Mouse (Mus musculus) mouse trophoblast stem cell (cell line): ENCODE data around the gene Retnla.
"Not testable (repeated sequence)": the region's sequence is repeated elsewhere in the genome, so short reads cannot be mapped to it uniquely, and the experiment has no call there.

Experiments
- in situ Hi-C, 2 experiments: fragments of 300-500 bp; cut with MseI, MboI; formaldehyde crosslinking; loops; 2 replicates in 1 of 2; 3 replicates in 1 of 2; pipeline ENCODE4 v1.15.1; 2025

Retnla gene

GRCm38 (mm10) chr16:48842266-48842665, at the start of gene Retnla:
Gene Retnla (plus strand): TSS chr16:48842551.
- in situ Hi-C loops = no loop called here

- in situ Hi-C loops = no loop called here
Observed at GRCm38 (mm10) chr16:48798285-48798684, 44.1 kb upstream of the Retnla start.

GRCm38 (mm10) chr16:48799470-48799869, 42.9 kb upstream of the Retnla start:
- in situ Hi-C loops = no loop called here

GRCm38 (mm10) chr16:48800906-48801305, 41.4 kb upstream of the Retnla start:
- in situ Hi-C loops = no loop called here

GRCm38 (mm10) chr16:48805412-48805811, 36.9 kb upstream of the Retnla start:
- in situ Hi-C loops = no loop called here

GRCm38 (mm10) chr16:48806521-48806920, 35.8 kb upstream of the Retnla start:
- in situ Hi-C loops = no loop called here

- in situ Hi-C loops = no loop called here
Observed at GRCm38 (mm10) chr16:48809374-48809773, 33.0 kb upstream of the Retnla start.

GRCm38 (mm10) chr16:48811881-48812436, 30.4 kb upstream of the Retnla start:
- in situ Hi-C loops = no loop called here

- in situ Hi-C loops = no loop called here
Observed at GRCm38 (mm10) chr16:48816695-48817094, 25.7 kb upstream of the Retnla start, which contains the start of gene Retnlb. Gene Retnlb (plus strand): TSS chr16:48816856.

- in situ Hi-C loops = no loop called here
Observed at GRCm38 (mm10) chr16:48818524-48818923, 23.8 kb upstream of the Retnla start.

GRCm38 (mm10) chr16:48826474-48826873, 15.9 kb upstream of the Retnla start:
- in situ Hi-C loops = no loop called here

- in situ Hi-C loops = no loop called here
Observed at GRCm38 (mm10) chr16:48827625-48828024, 14.7 kb upstream of the Retnla start.

- in situ Hi-C loops = no loop called here
Observed at GRCm38 (mm10) chr16:48829060-48829459, 13.3 kb upstream of the Retnla start.

- in situ Hi-C loops = no loop called here
Observed at GRCm38 (mm10) chr16:48832055-48832454, 10.3 kb upstream of the Retnla start.

- in situ Hi-C loops = not testable (repeated sequence)
Observed at GRCm38 (mm10) chr16:48833626-48834025, 8.7 kb upstream of the Retnla start.

GRCm38 (mm10) chr16:48843671-48844386, 1.5 kb downstream of the Retnla start:
- in situ Hi-C loops = no loop called here

GRCm38 (mm10) chr16:48865004-48865403, 22.7 kb downstream of the Retnla start:
- in situ Hi-C loops = not testable (repeated sequence)

GRCm38 (mm10) chr16:48867690-48868089, 25.3 kb downstream of the Retnla start:
- in situ Hi-C loops = no loop called here

GRCm38 (mm10) chr16:48868663-48869062, 26.3 kb downstream of the Retnla start:
- in situ Hi-C loops = no loop called here

- in situ Hi-C loops = no loop called here
Observed at GRCm38 (mm10) chr16:48869671-48870070, 27.3 kb downstream of the Retnla start.

GRCm38 (mm10) chr16:48871754-48872153, 29.4 kb downstream of the Retnla start:
- in situ Hi-C loops = no loop called here

GRCm38 (mm10) chr16:48872321-48872720, 30.0 kb downstream of the Retnla start, which contains the start of gene Retnlg:
Gene Retnlg (plus strand): TSS chr16:48872621.
- in situ Hi-C loops = no loop called here

GRCm38 (mm10) chr16:48890733-48891132, 48.4 kb downstream of the Retnla start:
- in situ Hi-C loops = no loop called here
